Mouse (Mus musculus): ENCODE data around the gene Aar2. TPM values are rescaled to one million over a fixed set of nuclear protein-coding genes. Genes with fewer than 3 reads are reported as not detected.

The Aar2 gene
- polyA plus RNA-seq, 1 experiment, result 16.8 TPM

DNA sequence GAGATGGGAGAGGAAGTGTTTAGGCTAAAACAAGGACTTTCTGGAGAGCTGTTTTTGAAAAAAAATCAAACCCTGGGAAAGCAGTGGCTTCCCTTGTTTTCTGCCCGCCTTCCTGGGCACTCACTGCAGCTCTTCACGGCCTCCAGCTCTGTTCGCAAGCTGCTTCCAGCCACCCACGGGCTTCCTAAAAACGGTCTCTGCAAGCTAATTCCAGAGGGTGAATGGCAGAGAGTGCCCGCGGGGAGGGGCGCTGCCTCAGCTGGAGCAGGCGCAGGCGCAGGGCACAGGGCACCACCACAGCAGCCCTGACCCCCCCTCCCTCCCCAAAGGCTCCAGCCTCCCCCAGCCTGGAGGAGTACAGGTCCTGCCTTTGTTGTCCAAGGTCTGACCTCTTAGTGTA, 33.9 kb downstream of the Aar2 start:
- Histone ChIP-seq H3K4me1 (ENCODE audit: control insufficient read depth, insufficient read depth, insufficient read length, low read length) (no peaks in the 10 kb centered on the region), H3K27me3 (ENCODE audit: control insufficient read depth, insufficient read depth, low read length) (0 out of 2 replicates have a peak, but pooled peaks cover 3% of the 10 kb centered on the region), H3K4me3 (ENCODE audit: low read depth, low read length) (no peak overlapping the region), H3K36me3 (ENCODE audit: control insufficient read depth, insufficient read depth, low read length) (no peaks in the 10 kb centered on the region), H3K27ac (ENCODE audit: insufficient read depth, low read depth, low read length) (no peak overlapping the region)
- TF ChIP-seq CTCF (IDR thresholded peaks at IDR 0.05; ENCODE audit: extremely low read depth, insufficient read length, insufficient replicate concordance, low read depth, low read length) (no peak), POLR2A (IDR thresholded peaks at IDR 0.05; ENCODE audit: low read depth, low read length) (no peak)
- 65% methylated on average over 10 of the region's 10 CpGs for WGBS

DNA sequence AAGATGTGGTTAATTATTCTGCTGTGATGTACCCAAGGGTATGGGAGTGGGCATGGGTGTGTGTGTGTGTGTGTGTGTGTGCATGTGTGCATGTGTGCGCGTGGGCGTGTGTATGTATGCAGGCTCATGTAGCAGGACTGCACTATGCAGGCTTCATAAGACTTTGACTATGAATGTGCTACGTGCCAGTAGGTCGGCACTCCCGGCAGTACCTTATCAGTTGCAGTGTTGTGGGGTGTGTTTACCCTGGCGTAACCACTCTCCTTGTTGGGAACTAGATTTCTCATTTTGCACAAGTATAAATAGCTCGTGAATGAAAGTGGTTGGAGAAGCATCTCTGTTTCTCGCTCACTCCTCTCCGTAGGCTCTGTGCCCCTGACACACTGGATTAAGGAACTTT, 35.5 kb downstream of the Aar2 start:
- Histone ChIP-seq H3K36me3 (ENCODE audit: control insufficient read depth, insufficient read depth, low read length) (no peaks in the 10 kb centered on the region), H3K27ac (ENCODE audit: insufficient read depth, low read depth, low read length) (no peak overlapping the region), H3K4me1 (ENCODE audit: control insufficient read depth, insufficient read depth, insufficient read length, low read length) (no peaks in the 10 kb centered on the region), H3K4me3 (ENCODE audit: low read depth, low read length) (no peak overlapping the region), H3K27me3 (ENCODE audit: control insufficient read depth, insufficient read depth, low read length) (0 out of 2 replicates have a peak, but pooled peaks cover 3% of the 10 kb centered on the region)
- 57% methylated on average over 10 of the region's 10 CpGs for WGBS
- TF ChIP-seq POLR2A (IDR thresholded peaks at IDR 0.05; ENCODE audit: low read depth, low read length), result no peak
- no peak for TF ChIP-seq CTCF (IDR thresholded peaks at IDR 0.05; ENCODE audit: extremely low read depth, insufficient read length, insufficient replicate concordance, low read depth, low read length)

DNA sequence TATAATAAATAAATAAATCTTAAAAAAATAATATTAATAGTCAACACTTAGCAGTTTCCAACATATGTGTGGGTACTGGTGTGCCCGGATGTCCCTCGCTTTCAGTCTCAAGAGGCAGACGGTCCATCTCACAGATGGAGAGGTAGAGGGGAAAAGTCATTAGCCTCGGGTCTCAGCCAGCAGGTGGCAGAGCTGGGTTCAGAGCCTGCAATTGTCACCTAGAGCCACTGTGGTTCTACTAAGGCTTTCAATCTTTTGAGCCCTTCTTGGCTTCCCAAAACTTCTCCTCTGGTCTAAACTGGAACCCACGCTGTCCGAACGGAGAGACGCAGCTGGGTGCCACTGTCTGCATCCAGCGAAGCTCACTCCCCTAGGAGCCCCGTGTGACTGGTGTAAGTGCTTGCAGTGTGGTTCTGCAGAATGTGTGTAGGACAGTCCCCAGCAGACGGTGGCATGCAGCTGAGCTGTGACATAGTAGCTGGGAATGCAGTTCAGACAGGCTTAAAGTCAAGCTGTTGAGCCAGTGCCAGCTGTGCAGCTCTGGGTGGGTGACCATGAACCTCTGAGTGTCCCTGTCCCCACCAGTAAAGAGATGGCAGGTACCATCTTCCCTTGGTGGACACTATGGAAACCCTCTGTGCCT, 36.9 kb downstream of the Aar2 start:
- no peak overlapping the region for H3K4me3 ChIP-seq (ENCODE audit: low read depth, low read length)
- 0 out of 2 replicates have a peak, but pooled peaks cover 3% of the 10 kb centered on the region for H3K27me3 ChIP-seq (ENCODE audit: control insufficient read depth, insufficient read depth, low read length)
- peak; percentile 43; the same call in 1 of the 2 replicates for TF ChIP-seq CTCF (IDR thresholded peaks at IDR 0.05; ENCODE audit: extremely low read depth, insufficient read length, insufficient replicate concordance, low read depth, low read length)
- no peak for TF ChIP-seq POLR2A (IDR thresholded peaks at IDR 0.05; ENCODE audit: low read depth, low read length)
- H3K4me1 ChIP-seq (ENCODE audit: control insufficient read depth, insufficient read depth, insufficient read length, low read length), result no peaks in the 10 kb centered on the region
- 54% methylated on average over 11 of the region's 11 CpGs for WGBS
- no peaks in the 10 kb centered on the region for H3K36me3 ChIP-seq (ENCODE audit: control insufficient read depth, insufficient read depth, low read length)
- no peak overlapping the region for H3K27ac ChIP-seq (ENCODE audit: insufficient read depth, low read depth, low read length)

DNA sequence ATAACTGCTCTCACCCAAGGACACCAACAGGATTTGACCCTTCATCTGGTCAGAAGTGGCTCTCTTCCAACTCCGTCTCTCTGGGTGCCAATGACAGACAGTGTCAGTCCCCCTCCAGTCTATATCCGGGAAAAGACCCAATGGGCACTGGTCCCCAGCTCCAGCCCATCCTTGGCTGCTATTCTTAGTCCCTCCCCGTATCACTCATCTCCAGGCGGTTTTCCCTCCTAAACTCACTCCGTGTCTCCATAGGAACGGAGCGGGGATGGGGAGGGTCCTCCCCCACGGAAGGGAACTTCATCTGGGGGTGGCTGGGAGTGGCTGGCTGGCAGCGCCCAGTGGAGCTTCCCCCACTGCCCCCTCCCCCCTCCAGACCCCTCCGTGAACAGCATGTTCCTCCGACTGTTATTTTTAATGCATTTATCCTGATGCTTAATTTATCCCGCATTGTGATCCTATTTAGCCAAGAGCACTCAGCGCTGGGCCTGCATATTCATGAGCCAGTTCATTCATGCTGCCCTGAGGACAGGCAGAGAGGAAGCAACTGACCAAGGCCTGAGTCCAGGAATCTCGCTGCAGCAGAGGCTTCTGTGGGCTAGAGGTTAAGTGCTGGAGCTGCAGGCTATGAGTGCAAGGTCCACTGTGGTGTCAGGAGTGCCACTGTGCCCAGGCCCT, 37.5 kb downstream of the Aar2 start:
- no peak overlapping the region for H3K4me3 ChIP-seq (ENCODE audit: low read depth, low read length)
- H3K27ac ChIP-seq (ENCODE audit: insufficient read depth, low read depth, low read length), result no peak overlapping the region
- WGBS, result 56% methylated on average over 14 of the region's 14 CpGs
- no peak for TF ChIP-seq CTCF (IDR thresholded peaks at IDR 0.05; ENCODE audit: extremely low read depth, insufficient read length, insufficient replicate concordance, low read depth, low read length)
- H3K4me1 ChIP-seq (ENCODE audit: control insufficient read depth, insufficient read depth, insufficient read length, low read length), result no peaks in the 10 kb centered on the region
- H3K27me3 ChIP-seq (ENCODE audit: control insufficient read depth, insufficient read depth, low read length), result 0 out of 2 replicates have a peak, but pooled peaks cover 3% of the 10 kb centered on the region
- H3K36me3 ChIP-seq (ENCODE audit: control insufficient read depth, insufficient read depth, low read length), result no peaks in the 10 kb centered on the region

DNA sequence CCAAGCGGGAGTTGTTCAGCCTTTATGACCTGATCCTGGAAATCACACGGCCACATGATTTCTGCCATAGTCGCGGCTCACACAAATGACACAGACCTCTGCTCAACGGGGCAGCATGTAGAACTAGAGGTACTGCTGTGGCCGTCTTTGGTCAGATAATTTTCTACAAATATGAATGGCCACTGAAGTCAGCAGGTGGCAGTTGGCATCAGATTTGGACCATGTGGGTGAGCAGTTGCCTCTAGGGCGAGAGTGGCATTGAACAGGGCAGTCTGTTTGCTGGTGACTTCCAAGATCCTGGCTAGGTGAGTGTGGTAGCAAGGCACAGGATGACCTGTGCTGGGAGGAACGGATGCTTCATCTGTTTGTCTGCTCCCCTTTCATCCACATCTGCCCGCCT, 42.1 kb downstream of the Aar2 start:
- Histone ChIP-seq H3K27ac (ENCODE audit: insufficient read depth, low read depth, low read length) (no peak overlapping the region), H3K4me3 (ENCODE audit: low read depth, low read length) (no peak overlapping the region), H3K36me3 (ENCODE audit: control insufficient read depth, insufficient read depth, low read length) (no peaks in the 10 kb centered on the region), H3K4me1 (ENCODE audit: control insufficient read depth, insufficient read depth, insufficient read length, low read length) (no peaks in the 10 kb centered on the region), H3K27me3 (ENCODE audit: control insufficient read depth, insufficient read depth, low read length) (no peaks in the 10 kb centered on the region)
- TF ChIP-seq CTCF (IDR thresholded peaks at IDR 0.05; ENCODE audit: extremely low read depth, insufficient read length, insufficient replicate concordance, low read depth, low read length) (no peak), POLR2A (IDR thresholded peaks at IDR 0.05; ENCODE audit: low read depth, low read length) (no peak)
- 85% methylated on average over 9 of the region's 9 CpGs for WGBS

DNA sequence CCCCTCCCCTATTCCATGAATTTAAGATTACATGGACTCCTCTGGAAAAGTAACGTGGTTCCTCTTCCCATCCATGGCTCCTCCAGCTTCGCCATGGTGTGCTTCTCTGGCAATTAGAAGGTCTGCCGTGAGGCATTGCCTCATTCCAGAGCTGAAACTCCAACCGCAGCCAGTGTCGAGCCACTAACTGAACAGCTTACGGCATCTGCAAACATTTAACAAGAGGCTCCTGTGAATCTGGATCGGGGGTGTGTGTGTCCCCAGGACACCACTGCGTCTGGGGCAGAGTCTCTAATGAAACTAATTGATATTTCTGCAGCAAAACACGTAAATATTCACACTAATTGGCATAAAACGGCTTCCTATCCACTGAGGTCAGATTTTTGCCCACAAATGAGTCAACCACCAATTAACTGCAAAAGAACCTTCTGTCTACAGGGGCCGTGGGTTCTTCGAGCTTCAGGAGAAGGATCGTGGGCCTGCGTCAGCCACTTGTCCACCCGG, 47.7 kb downstream of the Aar2 start:
- 61% methylated on average over 15 of the region's 15 CpGs for WGBS
- TF ChIP-seq CTCF (IDR thresholded peaks at IDR 0.05; ENCODE audit: extremely low read depth, insufficient read length, insufficient replicate concordance, low read depth, low read length) (no peak), POLR2A (IDR thresholded peaks at IDR 0.05; ENCODE audit: low read depth, low read length) (no peak)

DNA sequence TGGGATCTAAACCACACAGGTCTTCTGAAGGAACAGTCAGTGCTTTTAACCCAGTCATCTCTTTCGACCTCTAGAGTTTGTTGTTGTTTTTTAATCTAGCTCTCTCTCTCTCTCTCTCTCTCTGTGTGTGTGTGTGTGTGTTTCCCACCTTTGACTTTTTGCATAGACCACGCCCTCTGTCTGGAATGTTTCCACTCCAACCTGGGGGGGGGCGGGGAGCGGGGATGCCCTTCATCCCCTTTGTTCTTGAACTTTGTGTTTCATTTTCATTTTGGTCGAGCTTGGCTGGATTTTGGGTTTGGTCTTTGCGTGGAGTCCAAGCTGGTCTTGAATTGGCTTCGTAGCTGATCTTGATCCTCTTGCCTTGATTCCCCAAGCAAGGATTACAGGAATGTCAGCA, 55.2 kb downstream of the Aar2 start:
- TF ChIP-seq CTCF (IDR thresholded peaks at IDR 0.05; ENCODE audit: extremely low read depth, insufficient read length, insufficient replicate concordance, low read depth, low read length) (no peak), POLR2A (IDR thresholded peaks at IDR 0.05; ENCODE audit: low read depth, low read length) (no peak)

More for the DNA sequence above, 47.7 kb downstream of the Aar2 start:
- H3K27me3 ChIP-seq (ENCODE audit: control insufficient read depth, insufficient read depth, low read length), result no peaks in the 10 kb centered on the region
- no peaks in the 10 kb centered on the region for H3K4me1 ChIP-seq (ENCODE audit: control insufficient read depth, insufficient read depth, insufficient read length, low read length)
- no peaks in the 10 kb centered on the region for H3K36me3 ChIP-seq (ENCODE audit: control insufficient read depth, insufficient read depth, low read length)
- no peak overlapping the region for H3K4me3 ChIP-seq (ENCODE audit: low read depth, low read length)
- no peak overlapping the region for H3K27ac ChIP-seq (ENCODE audit: insufficient read depth, low read depth, low read length)

More for the DNA sequence above, 55.2 kb downstream of the Aar2 start:
- H3K4me3 ChIP-seq (ENCODE audit: low read depth, low read length), result no peak overlapping the region
- WGBS, result 67% methylated on average over 7 of the region's 7 CpGs
- no peaks in the 10 kb centered on the region for H3K27me3 ChIP-seq (ENCODE audit: control insufficient read depth, insufficient read depth, low read length)
- H3K4me1 ChIP-seq (ENCODE audit: control insufficient read depth, insufficient read depth, insufficient read length, low read length), result no peaks in the 10 kb centered on the region
- H3K27ac ChIP-seq (ENCODE audit: insufficient read depth, low read depth, low read length), result no peak overlapping the region
- H3K36me3 ChIP-seq (ENCODE audit: control insufficient read depth, insufficient read depth, low read length), result no peaks in the 10 kb centered on the region

Data from small intestine, adult 2 months (tissue).